ENCODE assay signal across 8 mouse cellular contexts in genomic region chr12:33966490-33967415, GRCm38 (mm10). TPM values are rescaled to one million over a fixed set of nuclear protein-coding genes. Genes with fewer than 3 reads are reported as not detected.
DNase-seq lines count a peak whose midpoint lies in the region; ATAC-seq lines count a peak whose summit lies in the region.

No protein-coding gene starts in this region.

- H3K4me1 ChIP-seq in intestine, embryonic 16.5 days (ENCODE audit: control insufficient read depth, insufficient read depth, low read length), result peaks cover 4% of the 10 kb centered on the region
- peaks cover 20% of the 10 kb centered on the region for H3K4me1 ChIP-seq in stomach, embryonic 15.5 days

- no peak overlapping the region for H3K27ac ChIP-seq in intestine, embryonic 16.5 days (ENCODE audit: low read length)
- H3K27ac ChIP-seq in stomach, embryonic 15.5 days, result no peak overlapping the region

- peaks cover 52% of the 10 kb centered on the region for H3K27me3 ChIP-seq in intestine, embryonic 16.5 days (replicated peaks; ENCODE audit: control insufficient read depth, insufficient read depth, low read length)
- peaks cover 78% of the 10 kb centered on the region for H3K27me3 ChIP-seq in stomach, embryonic 15.5 days (replicated peaks)

- WGBS in intestine, embryonic 16.5 days, result 2% methylated on average over 35 of the region's 35 CpGs
- WGBS in stomach, embryonic 15.5 days, result 4% methylated on average over 35 of the region's 35 CpGs

- H3K4me2 ChIP-seq in intestine, embryonic 16.5 days (ENCODE audit: low read depth, low read length), result peak overlapping the region; percentile 37
- H3K4me2 ChIP-seq in stomach, embryonic 15.5 days, result peak overlapping the region; percentile 42

- DNase-seq in adrenal gland, postnatal 10 days, result peak; percentile 20
- no peak for DNase-seq in adrenal gland, postnatal 4 days (ENCODE audit: low spot score in 2 of 2)
- DNase-seq in thymus, postnatal 4 days, result peak; percentile 6
- DNase-seq in thymus, postnatal 25 days, result no peak
- DNase-seq in c-Kit-positive CD71-positive TER-119-positive erythroid progenitor cells, embryonic 14.5 days (ENCODE audit: low spot score), result no peak

- no peak for ATAC-seq in intestine, embryonic 16.5 days
- ATAC-seq in stomach, embryonic 15.5 days (ENCODE audit: insufficient read depth, low FRiP score, low read depth), result no peak
- ATAC-seq in cerebellum, adult (ENCODE audit: insufficient number of reproducible peaks, low FRiP score, low TSS enrichment), result no peak

- no peak overlapping the region for H3K9ac ChIP-seq in intestine, embryonic 16.5 days (ENCODE audit: low read depth, low read length)
- H3K9ac ChIP-seq in stomach, embryonic 15.5 days, result no peak overlapping the region

- peak overlapping the region; percentile 20 for H3K4me3 ChIP-seq in intestine, embryonic 16.5 days (ENCODE audit: low read length)
- peak overlapping the region; percentile 27 for H3K4me3 ChIP-seq in stomach, embryonic 15.5 days (replicated peaks)

- no peaks in the 10 kb centered on the region for H3K36me3 ChIP-seq in intestine, embryonic 16.5 days (ENCODE audit: control insufficient read depth, insufficient read depth, low read length)
- H3K36me3 ChIP-seq in stomach, embryonic 15.5 days, result no peaks in the 10 kb centered on the region

- no peaks in the 10 kb centered on the region for H3K9me3 ChIP-seq in intestine, embryonic 16.5 days (ENCODE audit: control insufficient read depth, low read length)
- no peaks in the 10 kb centered on the region for H3K9me3 ChIP-seq in stomach, embryonic 15.5 days

RNA-seq across cellular contexts. Expression of gene Twist1, which starts 9.3 kb away (rescaled TPM):
- total RNA-seq in adrenal gland, postnatal 10 days (2021), result 10 to 100 TPM; 10.5 to 11.2 TPM
- total RNA-seq in adrenal gland, postnatal 4 days (2021), result 10 to 100 TPM in 1 of 2 experiments, 1 to 10 TPM in 1; 9.1 to 10.0 TPM
- polyA plus RNA-seq in intestine, embryonic 16.5 days (2015; fragmentation: Nextera tagmentation; extraction: Ambion mirVana), result 0.49 and 0.59 TPM in 2 replicates
- 4.2 and 5.3 TPM in 2 replicates for polyA plus RNA-seq in stomach, embryonic 15.5 days (2015; fragmentation: Nextera tagmentation; extraction: Ambion mirVana)

RNA-seq across cellular contexts. Expression of gene Ferd3l, which starts 38.5 kb away (rescaled TPM):
- not detected for total RNA-seq in adrenal gland, postnatal 10 days (2021)
- total RNA-seq in adrenal gland, postnatal 4 days (2021), result not detected
- not detected in 2 replicates for polyA plus RNA-seq in intestine, embryonic 16.5 days (2015; fragmentation: Nextera tagmentation; extraction: Ambion mirVana)
- polyA plus RNA-seq in stomach, embryonic 15.5 days (2015; fragmentation: Nextera tagmentation; extraction: Ambion mirVana), result not detected in 2 replicates

Comparison
In these comparisons a context has a peak if more than half of its experiments do, and no peak if none do; other contexts are left out.
1. DNase-seq: peak in adrenal gland, postnatal 10 days (single experiment) and thymus, postnatal 4 days (single experiment); none in adrenal gland, postnatal 4 days (0 of 2), thymus, postnatal 25 days (single experiment) and c-Kit-positive CD71-positive TER-119-positive erythroid progenitor cells, embryonic 14.5 days (single experiment).